Mouse (Mus musculus): Measurements from ENCODE around the gene Taf9. TPM values are rescaled to one million over a fixed set of nuclear protein-coding genes. Genes with fewer than 3 reads are reported as not detected.

The Taf9 gene
- polyA plus RNA-seq, 1 experiment from 2014 or later = 12.2 TPM

- ATAC-seq (ENCODE audit: low read depth) = peak; percentile 32; the same call in 1 of the 2 replicates
- H3K27ac ChIP-seq (ENCODE audit: low read length) = no peak overlapping the region
These were observed 8.6 kb downstream of the Taf9 start for GRCm38 (mm10) chr13:100659864-100660456.

GRCm38 (mm10) chr13:100669291-100670022 lies 18.1 kb downstream of the Taf9 start, which contains the start of gene Ccdc125:
TSS of gene Ccdc125 (plus strand) at chr13:100669717.
- Histone ChIP-seq H3K27ac (ENCODE audit: low read length) (peak within 1 kb of the TSS; percentile 81), H3K4me3 (ENCODE audit: low read depth, low read length) (peak within 1 kb of the TSS; percentile 66), H3K27me3 (ENCODE audit: control insufficient read depth, insufficient read depth, low read depth, low read length) (0 out of 2 replicates have a peak, but pooled peaks cover 3% of the 10 kb centered on the region), H3K4me1 (ENCODE audit: control insufficient read depth, low read depth, low read length) (peaks cover 4% of the 10 kb centered on the region; the same call in 1 of the 2 replicates), H3K9me3 (replicated peaks; ENCODE audit: control insufficient read depth, low read length) (0 out of 2 replicates have a peak, but pooled peaks cover 2% of the 10 kb centered on the region), H3K4me2 (ENCODE audit: low read depth, low read length) (peak within 1 kb of the TSS; percentile 68), H3K36me3 (ENCODE audit: control insufficient read depth, insufficient read depth) (peaks cover 2% of the 10 kb centered on the region; the same call in 1 of the 2 replicates), H3K9ac (ENCODE audit: low read depth, low read length) (peak within 1 kb of the TSS; percentile 72)
- ATAC-seq (ENCODE audit: low read depth) = peak; percentile 61
- WGBS (ENCODE audit: insufficient replicate concordance) = under 1% methylated on average over 44 of the region's 44 CpGs

More at GRCm38 (mm10) chr13:100659864-100660456, 8.6 kb downstream of the Taf9 start:
- Histone ChIP-seq H3K9ac (ENCODE audit: low read depth, low read length) (no peak overlapping the region), H3K27me3 (ENCODE audit: control insufficient read depth, insufficient read depth, low read depth, low read length) (no peaks in the 10 kb centered on the region), H3K36me3 (ENCODE audit: control insufficient read depth, insufficient read depth) (peaks cover 6% of the 10 kb centered on the region), H3K4me3 (ENCODE audit: low read depth, low read length) (no peak overlapping the region), H3K4me1 (ENCODE audit: control insufficient read depth, low read depth, low read length) (no peaks in the 10 kb centered on the region), H3K9me3 (replicated peaks; ENCODE audit: control insufficient read depth, low read length) (no peaks in the 10 kb centered on the region), H3K4me2 (ENCODE audit: low read depth, low read length) (no peak overlapping the region)
- WGBS (ENCODE audit: insufficient replicate concordance) = 30% methylated on average over 4 of the region's 4 CpGs

GRCm38 (mm10) chr13:100670181-100670741 lies 18.9 kb downstream of the Taf9 start:
- WGBS (ENCODE audit: insufficient replicate concordance) = 8% methylated on average over 9 of the region's 9 CpGs
- 0 out of 2 replicates have a peak, but pooled peaks cover 3% of the 10 kb centered on the region for H3K27me3 ChIP-seq (ENCODE audit: control insufficient read depth, insufficient read depth, low read depth, low read length)
- H3K9ac ChIP-seq (ENCODE audit: low read depth, low read length) = peak overlapping the region; percentile 72
- 0 out of 2 replicates have a peak, but pooled peaks cover 2% of the 10 kb centered on the region for H3K9me3 ChIP-seq (replicated peaks; ENCODE audit: control insufficient read depth, low read length)
- H3K4me3 ChIP-seq (ENCODE audit: low read depth, low read length) = peak overlapping the region; percentile 66
- H3K4me1 ChIP-seq (ENCODE audit: control insufficient read depth, low read depth, low read length) = peaks cover 4% of the 10 kb centered on the region; the same call in 1 of the 2 replicates
- peak overlapping the region; percentile 68 for H3K4me2 ChIP-seq (ENCODE audit: low read depth, low read length)
- peak; percentile 31; the same call in 1 of the 2 replicates for ATAC-seq (ENCODE audit: low read depth)
- H3K27ac ChIP-seq (ENCODE audit: low read length) = peak overlapping the region; percentile 81
- peaks cover 2% of the 10 kb centered on the region; the same call in 1 of the 2 replicates for H3K36me3 ChIP-seq (ENCODE audit: control insufficient read depth, insufficient read depth)

- peak; percentile 52; the same call in 1 of the 2 replicates for ATAC-seq (ENCODE audit: low read depth)
- Histone ChIP-seq H3K27me3 (ENCODE audit: control insufficient read depth, insufficient read depth, low read depth, low read length) (no peaks in the 10 kb centered on the region), H3K4me1 (ENCODE audit: control insufficient read depth, low read depth, low read length) (0 out of 2 replicates have a peak, but pooled peaks cover under 1% of the 10 kb centered on the region), H3K27ac (ENCODE audit: low read length) (peak overlapping the region; percentile 62), H3K9ac (ENCODE audit: low read depth, low read length) (peak overlapping the region; percentile 21; the same call in 1 of the 2 replicates), H3K4me2 (ENCODE audit: low read depth, low read length) (peak overlapping the region; percentile 21; the same call in 1 of the 2 replicates), H3K36me3 (ENCODE audit: control insufficient read depth, insufficient read depth) (no peaks in the 10 kb centered on the region), H3K4me3 (ENCODE audit: low read depth, low read length) (peak overlapping the region; percentile 32), H3K9me3 (replicated peaks; ENCODE audit: control insufficient read depth, low read length) (0 out of 2 replicates have a peak, but pooled peaks cover 2% of the 10 kb centered on the region)
- 66% methylated on average over 15 of the region's 15 CpGs for WGBS (ENCODE audit: insufficient replicate concordance)
These were observed 24.7 kb downstream of the Taf9 start for GRCm38 (mm10) chr13:100675936-100676635.

- H3K9me3 ChIP-seq (replicated peaks; ENCODE audit: control insufficient read depth, low read length) = no peaks in the 10 kb centered on the region
- no peaks in the 10 kb centered on the region for H3K4me1 ChIP-seq (ENCODE audit: control insufficient read depth, low read depth, low read length)
- H3K9ac ChIP-seq (ENCODE audit: low read depth, low read length) = no peak overlapping the region
- H3K36me3 ChIP-seq (ENCODE audit: control insufficient read depth, insufficient read depth) = no peaks in the 10 kb centered on the region
- ATAC-seq (ENCODE audit: low read depth) = no peak
- no peak overlapping the region for H3K4me3 ChIP-seq (ENCODE audit: low read depth, low read length)
- no peak overlapping the region for H3K4me2 ChIP-seq (ENCODE audit: low read depth, low read length)
- WGBS (ENCODE audit: insufficient replicate concordance) = 64% methylated on average over 8 of the region's 8 CpGs
- no peak overlapping the region for H3K27ac ChIP-seq (ENCODE audit: low read length)
- no peaks in the 10 kb centered on the region for H3K27me3 ChIP-seq (ENCODE audit: control insufficient read depth, insufficient read depth, low read depth, low read length)
These were observed 30.2 kb downstream of the Taf9 start for GRCm38 (mm10) chr13:100681615-100682014.

GRCm38 (mm10) chr13:100682837-100683236 lies 31.5 kb downstream of the Taf9 start:
- Histone ChIP-seq H3K27ac (ENCODE audit: low read length) (no peak overlapping the region), H3K4me1 (ENCODE audit: control insufficient read depth, low read depth, low read length) (no peaks in the 10 kb centered on the region), H3K4me2 (ENCODE audit: low read depth, low read length) (no peak overlapping the region), H3K9me3 (replicated peaks; ENCODE audit: control insufficient read depth, low read length) (no peaks in the 10 kb centered on the region), H3K27me3 (ENCODE audit: control insufficient read depth, insufficient read depth, low read depth, low read length) (no peaks in the 10 kb centered on the region), H3K9ac (ENCODE audit: low read depth, low read length) (no peak overlapping the region), H3K4me3 (ENCODE audit: low read depth, low read length) (no peak overlapping the region), H3K36me3 (ENCODE audit: control insufficient read depth, insufficient read depth) (no peaks in the 10 kb centered on the region)
- 42% methylated on average over 2 of the region's 2 CpGs for WGBS (ENCODE audit: insufficient replicate concordance)
- ATAC-seq (ENCODE audit: low read depth) = no peak

GRCm38 (mm10) chr13:100684355-100684754 lies 33.0 kb downstream of the Taf9 start:
- Histone ChIP-seq H3K27me3 (ENCODE audit: control insufficient read depth, insufficient read depth, low read depth, low read length) (no peaks in the 10 kb centered on the region), H3K9ac (ENCODE audit: low read depth, low read length) (no peak overlapping the region), H3K27ac (ENCODE audit: low read length) (no peak overlapping the region), H3K4me1 (ENCODE audit: control insufficient read depth, low read depth, low read length) (no peaks in the 10 kb centered on the region), H3K4me3 (ENCODE audit: low read depth, low read length) (no peak overlapping the region), H3K4me2 (ENCODE audit: low read depth, low read length) (no peak overlapping the region), H3K9me3 (replicated peaks; ENCODE audit: control insufficient read depth, low read length) (no peaks in the 10 kb centered on the region), H3K36me3 (ENCODE audit: control insufficient read depth, insufficient read depth) (no peaks in the 10 kb centered on the region)
- WGBS (ENCODE audit: insufficient replicate concordance) = 54% methylated on average over 2 of the region's 2 CpGs
- no peak for ATAC-seq (ENCODE audit: low read depth)

- no peaks in the 10 kb centered on the region for H3K27me3 ChIP-seq (ENCODE audit: control insufficient read depth, insufficient read depth, low read depth, low read length)
- no peaks in the 10 kb centered on the region for H3K4me1 ChIP-seq (ENCODE audit: control insufficient read depth, low read depth, low read length)
- H3K9ac ChIP-seq (ENCODE audit: low read depth, low read length) = no peak overlapping the region
- no peak for ATAC-seq (ENCODE audit: low read depth)
- 59% methylated on average over 7 of the region's 7 CpGs for WGBS (ENCODE audit: insufficient replicate concordance)
- H3K36me3 ChIP-seq (ENCODE audit: control insufficient read depth, insufficient read depth) = no peaks in the 10 kb centered on the region
- no peak overlapping the region for H3K4me3 ChIP-seq (ENCODE audit: low read depth, low read length)
- H3K27ac ChIP-seq (ENCODE audit: low read length) = no peak overlapping the region
- H3K9me3 ChIP-seq (replicated peaks; ENCODE audit: control insufficient read depth, low read length) = no peaks in the 10 kb centered on the region
- no peak overlapping the region for H3K4me2 ChIP-seq (ENCODE audit: low read depth, low read length)
These were observed 36.1 kb downstream of the Taf9 start for GRCm38 (mm10) chr13:100687513-100687912.
